Mouse (Mus musculus) kidney, adult 2 months (tissue): ENCODE measurements around the gene Nlrp6.

ENCODE experiments used
- CTCF ChIP-seq: fragments of 200-500 bp; conservative IDR thresholded peaks from 2 replicates; pipeline ENCODE4 v1.5.1; 2011; ENCODE audit warnings: low read depth, mild to moderate bottlenecking, control low read depth, low read length, moderate library complexity, mixed read lengths; ENCODE audit not compliant: insufficient read depth, insufficient read length
- POLR2A ChIP-seq: fragments of 200-500 bp; IDR thresholded peaks from one replicate; pipeline ENCODE4 v1.6.1; 2011; ENCODE audit warnings: low read depth, low read length, control low read depth

- TF ChIP-seq CTCF (no peak), POLR2A (no peak)
These were observed 698 bp downstream of the Nlrp6 start for GRCm38 (mm10) chr7:140921225-140921975.
